In the genomic region with DNA sequence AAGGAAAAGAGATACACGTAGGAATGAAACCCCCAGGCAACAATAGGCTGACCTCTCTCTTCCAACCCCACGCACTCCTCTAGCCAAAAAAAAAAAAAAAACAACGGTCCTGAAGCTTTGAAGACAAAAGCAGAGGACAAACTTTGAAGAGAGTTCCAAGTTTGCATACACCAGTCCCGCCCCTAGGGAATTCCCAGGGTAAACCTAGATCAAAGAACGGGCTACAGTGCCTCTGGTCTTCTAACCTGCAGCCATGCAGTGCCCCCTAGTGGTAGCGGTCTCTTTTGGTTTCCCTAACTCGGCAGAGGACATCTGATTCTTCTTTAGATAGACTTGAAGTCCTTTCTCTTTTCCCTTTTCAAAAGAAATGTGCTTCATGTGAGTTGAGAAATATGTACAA, we compare ENCODE assay signal across 8 mouse cellular contexts. TPM values are rescaled to one million over a fixed set of nuclear protein-coding genes. Genes with fewer than 3 reads are reported as not detected.
DNase-seq lines count a peak whose midpoint lies in the region; ATAC-seq lines count a peak whose summit lies in the region.

No protein-coding gene starts in this region.

- peak; percentile 44 for DNase-seq in MEL-GATA-1-ER (ENCODE audit: extremely low read depth, low read depth)
- DNase-seq in cerebellum, adult 8-10 months: peak; percentile 75
- DNase-seq in frontal cortex, postnatal 14 days (ENCODE audit: low spot score in 2 of 2): peak; percentile 77 to 95
- DNase-seq in layer of hippocampus, postnatal 14 days (ENCODE audit: low spot score in 2 of 2): peak; percentile 87 to 94
- peak; percentile 95 for DNase-seq in lung, postnatal 14 days
- peak; percentile 88 for DNase-seq in retina, postnatal 1 day
- DNase-seq in thymus, postnatal 4 days: peak; percentile 95

- peak; percentile 69; the same call in 1 of the 2 replicates for ATAC-seq in hindbrain, embryonic 13.5 days (ENCODE audit: low FRiP score)

- peaks cover 3% of the 10 kb centered on the region; the same call in 1 of the 2 replicates for H3K4me1 ChIP-seq in hindbrain, embryonic 13.5 days (replicated peaks)

- no peaks in the 10 kb centered on the region for H3K36me3 ChIP-seq in hindbrain, embryonic 13.5 days

- no peaks in the 10 kb centered on the region for H3K9me3 ChIP-seq in hindbrain, embryonic 13.5 days

- H3K4me3 ChIP-seq in hindbrain, embryonic 13.5 days: no peak overlapping the region

- no peak overlapping the region for H3K9ac ChIP-seq in hindbrain, embryonic 13.5 days

- H3K4me2 ChIP-seq in hindbrain, embryonic 13.5 days: no peak overlapping the region

- H3K27ac ChIP-seq in hindbrain, embryonic 13.5 days: no peak overlapping the region

- WGBS in hindbrain, embryonic 13.5 days: 4% methylated on average over 7 of the region's 7 CpGs

- no peaks in the 10 kb centered on the region for H3K27me3 ChIP-seq in hindbrain, embryonic 13.5 days

RNA-seq across cellular contexts. Expression of a gene that starts 8.8 kb away (rescaled TPM):
- polyA plus RNA-seq in hindbrain, embryonic 13.5 days (2015; fragmentation: Nextera tagmentation; extraction: Ambion mirVana): 0.23 and 0.35 TPM in 2 replicates
- total RNA-seq in layer of hippocampus, postnatal 14 days (2021): 1 to 10 TPM in 1 of 2 experiments, under 1 TPM in 1; 0.95 to 1.1 TPM

RNA-seq across cellular contexts. Expression of a gene that starts 37.9 kb away (rescaled TPM):
- polyA plus RNA-seq in hindbrain, embryonic 13.5 days (2015; fragmentation: Nextera tagmentation; extraction: Ambion mirVana): 2.0 and 3.9 TPM in 2 replicates
- total RNA-seq in layer of hippocampus, postnatal 14 days (2021): 1 to 10 TPM; 8.9 to 9.8 TPM

RNA-seq across cellular contexts. Expression of a gene that starts 47.0 kb away (rescaled TPM):
- polyA plus RNA-seq in hindbrain, embryonic 13.5 days (2015; fragmentation: Nextera tagmentation; extraction: Ambion mirVana): 0.04 and 0.17 TPM in 2 replicates
- total RNA-seq in layer of hippocampus, postnatal 14 days (2021): not detected

RNA-seq across cellular contexts. Expression of a gene that starts 56.4 kb away (rescaled TPM):
- 184 and 194 TPM in 2 replicates for polyA plus RNA-seq in hindbrain, embryonic 13.5 days (2015; fragmentation: Nextera tagmentation; extraction: Ambion mirVana)
- total RNA-seq in layer of hippocampus, postnatal 14 days (2021): 100 to 1,000 TPM; 109 to 114 TPM

Comparison
In these comparisons a context has a peak if more than half of its experiments do, and no peak if none do; other contexts are left out.
1. DNase-seq: peak in every context shown above with its lines; median percentile 95 in lung, postnatal 14 days; 95 in thymus, postnatal 4 days; 90 in layer of hippocampus, postnatal 14 days; 88 in retina, postnatal 1 day; 86 in frontal cortex, postnatal 14 days; 75 in cerebellum, adult 8-10 months; 44 in MEL-GATA-1-ER.